Mouse (Mus musculus) right cerebral cortex, postnatal 36 days (tissue): ENCODE results near the gene Cav2.

Source experiments
- DNase-seq, 2 experiments: peaks; one replicate each; pipeline ENCODE4 v3.0.0; 2022; ENCODE audit warnings: low spot score in 2 of 2, mixed read lengths in 1 of 2

The Cav2 gene

DNA sequence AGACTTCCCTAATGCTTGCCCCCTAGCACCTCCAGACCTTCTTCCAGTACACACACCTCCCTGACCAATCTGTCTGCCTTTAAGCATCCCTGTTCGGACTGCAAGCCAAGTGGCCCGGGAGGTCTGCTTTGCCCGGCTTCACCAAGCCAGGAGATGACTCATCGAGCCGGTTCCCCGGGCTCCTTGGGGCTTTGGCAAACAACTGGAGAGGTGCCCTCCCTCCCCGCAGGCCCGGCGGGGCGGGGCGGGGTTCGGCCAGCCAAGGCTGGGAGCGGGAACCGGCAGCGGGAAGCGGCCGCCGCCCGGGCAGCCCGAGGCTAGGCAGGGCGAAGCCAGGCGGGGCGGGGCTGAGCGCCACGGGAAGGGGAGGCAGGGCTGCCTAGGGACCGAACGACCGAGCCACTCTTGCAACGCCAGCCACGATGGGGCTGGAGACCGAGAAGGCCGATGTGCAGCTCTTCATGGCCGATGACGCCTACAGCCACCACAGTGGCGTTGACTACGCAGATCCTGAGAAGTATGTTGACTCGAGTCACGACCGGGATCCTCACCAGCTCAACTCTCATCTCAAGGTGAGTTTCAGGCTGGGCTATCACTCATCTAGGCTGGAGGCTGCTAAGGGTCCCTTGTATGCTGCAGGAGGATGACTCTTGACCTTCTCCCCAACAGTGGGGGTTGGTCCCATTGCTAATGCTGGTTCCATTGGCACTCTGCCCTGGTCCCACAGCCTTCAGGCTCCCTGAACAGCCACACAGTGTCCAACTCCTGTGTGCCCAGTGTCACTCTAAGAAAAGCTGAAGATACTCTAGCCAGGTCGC lies at the start of gene Cav2:
TSS of gene Cav2 (plus strand) at position 247 of the 818 bp plus-strand sequence.
- peak; percentile 31 to 40 for DNase-seq

DNA sequence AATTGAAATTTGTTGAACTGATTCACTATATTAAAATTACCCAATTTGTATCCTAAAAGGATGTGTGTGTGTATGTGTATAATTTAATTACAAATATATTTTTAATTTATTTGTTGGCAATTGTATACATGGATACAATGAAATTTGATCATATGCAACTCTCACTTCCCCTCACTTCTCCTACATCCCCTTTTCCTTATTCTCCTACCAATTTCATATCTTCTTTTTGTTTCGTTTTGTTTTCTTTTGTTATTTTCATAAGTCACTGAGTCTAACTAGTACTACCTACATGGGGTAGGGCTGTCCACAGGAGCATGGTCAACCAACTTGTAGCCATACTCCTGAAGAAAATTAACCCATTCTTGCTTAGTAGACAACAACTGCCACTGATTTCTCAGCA lies 41.3 kb upstream of the Cav2 start:
- no peak for DNase-seq

DNA sequence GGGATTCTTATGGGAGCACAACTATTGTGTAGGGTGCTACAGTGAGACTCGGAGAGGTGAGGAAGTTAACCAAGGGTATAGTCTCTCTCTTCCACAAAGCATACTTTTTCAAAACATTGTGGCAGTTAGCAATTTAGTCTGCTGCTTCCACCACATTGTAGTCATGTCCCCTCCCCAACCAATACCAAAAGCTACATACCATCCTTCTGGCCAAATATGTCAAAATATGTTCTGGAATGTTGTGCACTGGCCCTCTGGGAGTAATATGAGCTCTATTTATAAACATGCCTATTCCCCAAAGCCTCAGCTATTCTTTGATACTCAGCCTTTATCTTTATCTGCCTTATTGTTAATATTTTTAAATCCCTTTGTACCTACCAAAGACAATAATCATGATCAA lies 40.0 kb upstream of the Cav2 start:
- no peak for DNase-seq

DNA sequence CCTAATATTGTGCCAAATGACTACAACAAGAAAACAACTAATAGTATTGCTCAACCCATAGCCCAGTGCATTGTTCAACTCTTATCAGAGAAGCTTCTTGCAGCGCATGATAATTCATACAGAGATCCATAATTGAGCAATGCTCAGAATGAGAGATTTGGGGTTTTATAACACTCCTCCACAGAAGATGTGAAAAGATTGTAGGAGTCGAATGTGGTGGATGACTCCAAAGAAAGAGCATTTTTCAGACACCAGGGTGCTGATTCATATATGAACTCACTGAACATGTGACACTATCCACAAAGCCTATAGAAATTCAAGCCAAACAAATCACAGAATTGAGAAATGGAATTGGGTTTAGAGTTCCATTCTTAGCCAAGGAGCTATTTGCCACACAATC lies 34.0 kb upstream of the Cav2 start:
- no peak for DNase-seq

DNA sequence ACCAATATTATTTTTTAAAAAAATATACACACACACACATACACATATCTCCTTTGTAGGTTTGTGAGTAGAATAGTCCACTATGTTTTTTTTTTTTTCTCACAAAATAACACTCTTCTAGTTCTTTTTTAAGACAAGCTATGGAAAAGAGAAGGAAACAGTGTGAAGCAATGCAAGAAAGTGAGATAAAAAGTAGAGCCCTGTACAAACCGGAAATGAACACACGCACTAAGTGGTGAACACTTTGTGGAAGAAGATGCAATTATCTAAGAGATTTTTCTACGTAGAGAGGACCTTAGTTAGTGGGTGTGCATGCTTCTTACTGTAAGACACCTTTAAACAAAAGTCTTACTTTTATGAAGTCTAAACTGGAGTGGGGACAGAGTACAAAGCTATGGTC lies 33.3 kb upstream of the Cav2 start:
- no peak for DNase-seq

DNA sequence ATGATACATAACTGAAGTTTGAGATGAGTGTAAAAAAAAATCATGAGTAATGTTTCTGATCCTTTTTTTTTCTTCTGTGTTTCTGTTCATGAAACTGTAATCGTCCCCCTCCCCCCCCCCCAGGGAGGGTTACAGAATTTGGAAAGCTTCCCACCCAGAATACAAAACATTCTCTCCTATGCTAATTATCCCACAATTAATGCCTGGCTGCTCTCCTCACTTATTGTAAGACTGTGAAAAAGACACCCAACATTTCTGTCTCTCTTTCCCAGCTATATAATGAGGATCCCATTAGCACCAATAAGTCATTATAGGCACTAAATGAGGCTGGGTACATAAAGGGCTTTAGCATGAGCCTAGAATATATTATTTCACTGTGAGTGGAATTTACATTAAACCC lies 32.7 kb upstream of the Cav2 start:
- no peak for DNase-seq

DNA sequence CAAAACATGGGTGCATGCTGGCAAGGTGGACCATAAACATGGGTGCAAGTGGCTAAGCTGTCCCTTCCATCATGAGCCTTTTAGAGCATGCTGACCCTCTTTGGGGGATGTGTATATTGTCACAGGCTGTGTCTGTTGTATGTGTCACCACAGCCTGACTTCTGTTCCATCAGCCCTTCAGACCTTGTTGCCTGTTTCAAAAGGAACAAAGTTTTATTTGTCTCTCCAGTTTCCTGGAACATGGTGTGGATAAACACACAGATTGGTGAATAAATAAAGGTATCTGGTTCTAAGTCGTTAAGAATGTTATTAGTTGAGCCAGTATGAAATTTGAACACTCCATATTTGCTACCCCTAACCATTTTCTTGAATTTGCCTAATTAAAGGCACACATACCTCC lies 29.0 kb upstream of the Cav2 start:
- no peak for DNase-seq

DNA sequence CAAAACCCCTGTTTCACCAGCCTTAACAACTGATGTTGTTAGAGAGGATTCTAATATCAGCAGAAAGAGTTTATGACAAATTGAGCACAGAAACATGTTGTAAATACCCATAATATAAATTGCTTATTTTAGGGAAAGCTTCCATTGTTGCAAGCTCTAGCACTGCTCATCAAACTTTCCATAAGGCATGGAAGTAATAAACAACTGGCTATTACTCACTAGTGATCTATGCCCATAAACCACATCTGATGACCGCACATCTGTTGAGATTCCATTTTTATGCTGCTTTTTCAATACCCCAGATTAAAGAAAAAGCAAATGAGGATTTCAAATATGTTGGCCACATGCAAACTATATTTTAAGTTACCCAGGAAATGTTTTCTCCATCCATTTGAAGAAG lies 22.8 kb upstream of the Cav2 start:
- DNase-seq = no peak

DNA sequence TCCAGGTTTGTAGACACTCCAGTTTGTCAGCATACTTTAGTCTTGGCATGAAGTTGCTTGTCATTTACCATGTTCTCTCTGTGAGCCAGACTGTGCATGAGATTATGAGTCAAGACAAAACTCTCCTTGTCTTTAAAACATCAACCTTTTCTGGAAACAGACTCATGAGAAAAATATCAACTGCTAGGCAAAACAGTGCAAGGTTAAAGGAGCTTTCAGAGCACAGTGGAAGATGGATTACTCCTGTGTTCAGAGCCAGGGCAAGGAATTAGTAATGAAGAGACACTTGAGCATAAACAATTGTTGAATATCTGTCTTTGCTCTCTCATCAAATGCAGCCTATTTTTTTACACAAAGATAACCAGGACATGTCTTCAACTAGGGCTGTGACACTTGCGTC lies 22.1 kb upstream of the Cav2 start:
- DNase-seq = no peak

DNA sequence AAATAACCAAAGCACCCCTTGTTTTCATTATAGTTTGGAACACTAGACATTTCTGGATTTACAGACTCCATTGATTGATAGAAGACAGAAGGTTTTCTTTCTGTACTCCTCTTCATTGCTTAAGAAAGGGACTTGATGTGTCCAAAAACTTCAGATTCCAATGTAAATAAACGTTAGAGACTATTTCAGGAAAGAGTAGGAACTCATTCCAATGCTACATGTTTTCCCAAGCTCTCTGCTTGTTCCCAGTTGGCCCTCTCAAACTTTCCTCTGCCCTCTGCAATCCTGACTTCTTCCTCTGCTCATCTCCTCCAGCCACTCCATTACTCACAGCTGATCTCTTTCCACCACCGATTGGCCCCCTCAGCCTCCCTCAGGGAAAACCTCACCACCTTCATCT lies 18.2 kb upstream of the Cav2 start:
- DNase-seq = no peak

DNA sequence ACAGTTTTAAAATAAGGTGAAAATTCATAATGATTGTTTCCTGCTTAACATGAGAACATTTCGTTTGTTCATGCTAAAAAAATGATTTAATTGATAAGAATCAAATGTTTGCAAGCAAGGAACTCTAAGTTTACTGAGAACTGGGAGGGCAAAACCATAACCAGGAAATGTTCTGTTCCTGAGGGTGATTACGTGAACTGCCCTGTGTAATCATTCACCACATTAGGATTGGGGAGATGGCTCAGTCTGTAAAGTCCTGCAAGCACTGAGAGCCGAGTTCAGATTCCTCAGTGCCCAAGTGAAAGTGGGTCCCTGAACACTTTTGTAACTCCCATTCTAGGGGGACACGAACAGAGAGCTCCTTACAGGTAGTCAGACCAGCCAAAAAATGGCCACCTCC lies 15.9 kb upstream of the Cav2 start:
- DNase-seq = no peak

DNA sequence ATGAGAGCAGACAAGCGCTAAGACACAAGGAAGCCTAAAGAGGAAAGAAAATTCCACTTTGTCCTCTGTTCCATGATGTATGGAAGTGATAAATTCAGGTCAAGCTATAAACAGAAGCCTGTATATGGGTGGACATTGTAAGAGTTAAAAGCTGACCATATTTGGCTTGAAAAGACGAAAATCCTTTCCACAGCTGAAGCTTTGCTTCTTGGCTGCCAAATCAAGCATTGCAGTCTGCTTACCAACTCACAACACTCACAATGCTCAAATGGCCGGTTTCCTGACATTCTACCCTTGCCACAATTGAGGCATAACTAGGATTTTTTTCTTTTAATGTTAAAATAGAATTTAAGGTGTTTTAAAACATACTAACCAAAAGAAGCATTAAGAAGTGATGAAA lies 14.5 kb upstream of the Cav2 start:
- DNase-seq = no peak

DNA sequence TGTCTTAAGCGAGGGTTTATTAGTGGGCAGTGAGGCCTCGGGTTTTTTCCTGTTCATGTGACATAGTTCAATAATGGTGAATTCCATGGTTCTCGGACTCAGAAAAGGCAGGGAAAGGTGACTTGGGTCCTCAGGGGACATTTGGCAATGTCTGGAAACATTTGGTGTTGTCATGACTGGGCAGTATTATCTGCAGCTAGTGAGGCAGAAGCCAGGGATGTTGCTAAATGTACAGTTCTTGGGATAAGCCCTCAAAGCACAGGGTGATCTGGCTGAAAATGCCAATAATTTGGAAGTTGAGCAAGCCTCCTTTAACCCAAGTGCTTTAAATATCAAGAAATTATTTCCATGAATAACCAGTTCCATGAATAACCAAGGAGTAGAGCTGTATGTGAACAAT lies 2.6 kb upstream of the Cav2 start:
- DNase-seq = no peak

DNA sequence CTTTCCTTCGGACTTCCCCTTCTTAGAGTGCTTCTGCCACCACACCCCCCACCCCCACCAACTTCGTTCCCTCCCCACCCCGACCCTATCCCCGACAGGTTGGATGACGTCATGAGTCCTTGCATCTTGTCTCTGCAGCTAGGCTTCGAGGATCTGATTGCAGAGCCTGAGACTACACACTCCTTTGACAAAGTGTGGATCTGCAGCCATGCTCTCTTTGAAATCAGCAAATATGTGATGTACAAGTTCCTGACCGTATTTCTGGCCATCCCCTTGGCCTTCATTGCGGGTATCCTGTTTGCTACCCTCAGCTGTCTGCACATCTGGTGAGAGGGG lies 740 bp downstream of the Cav2 start:
- no peak for DNase-seq

DNA sequence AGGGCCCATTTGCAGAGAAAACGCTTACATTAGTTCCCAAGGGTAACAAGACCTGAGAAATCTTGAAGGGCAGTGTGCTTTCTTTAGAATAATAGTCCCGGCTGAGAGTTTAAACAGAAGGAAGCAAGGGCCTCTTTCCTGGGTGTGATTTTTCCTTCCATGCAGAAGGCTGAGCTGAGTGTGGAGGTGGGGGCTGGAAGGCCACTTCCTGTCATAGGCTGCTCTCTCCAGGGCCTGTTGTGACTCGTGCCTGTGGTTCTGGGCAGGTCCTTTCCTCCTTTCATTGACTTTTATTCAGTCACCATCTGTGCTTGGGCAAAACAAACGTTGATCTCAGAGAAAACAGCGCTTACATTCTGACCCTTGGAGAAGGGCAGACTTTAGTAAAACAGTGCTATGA lies 1.2 kb downstream of the Cav2 start:
- DNase-seq = no peak

DNA sequence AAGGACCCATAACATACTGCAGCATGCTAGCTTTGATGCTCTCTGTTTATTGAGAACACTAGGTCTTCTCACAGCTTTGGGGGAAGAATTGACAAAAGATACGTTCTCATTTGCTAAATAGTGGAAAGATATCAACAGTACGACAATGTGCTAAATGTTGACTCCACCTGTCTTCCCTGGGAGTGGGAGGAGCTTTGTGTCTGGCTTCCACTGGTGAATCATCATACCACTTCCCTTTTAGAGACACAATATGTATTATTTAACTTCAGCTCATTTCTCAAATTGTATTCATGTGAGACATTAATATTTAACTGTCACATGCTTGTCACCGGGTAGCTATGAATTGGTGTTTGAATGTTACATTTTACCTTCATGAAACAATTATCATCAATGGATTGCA lies 2.8 kb downstream of the Cav2 start:
- DNase-seq = no peak

DNA sequence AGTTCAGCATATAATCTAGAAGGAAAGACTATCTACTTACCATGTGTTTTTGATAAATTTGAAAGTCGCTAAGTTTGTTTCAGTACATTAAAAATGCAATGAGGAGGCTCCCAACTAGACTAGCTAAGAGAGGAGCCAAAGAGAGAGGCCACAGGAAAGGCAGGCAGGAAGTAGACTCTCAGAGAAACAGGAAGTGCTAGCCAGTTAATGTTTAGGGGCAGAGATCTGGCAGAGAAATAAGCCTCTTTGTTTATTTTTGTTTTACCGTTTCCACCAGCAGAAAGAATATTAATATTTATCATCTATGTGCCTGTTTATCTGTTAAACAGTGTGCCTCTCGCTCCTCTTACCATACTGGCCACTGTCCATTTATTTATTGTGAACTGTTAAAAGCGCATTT lies 5.4 kb downstream of the Cav2 start:
- DNase-seq = no peak

DNA sequence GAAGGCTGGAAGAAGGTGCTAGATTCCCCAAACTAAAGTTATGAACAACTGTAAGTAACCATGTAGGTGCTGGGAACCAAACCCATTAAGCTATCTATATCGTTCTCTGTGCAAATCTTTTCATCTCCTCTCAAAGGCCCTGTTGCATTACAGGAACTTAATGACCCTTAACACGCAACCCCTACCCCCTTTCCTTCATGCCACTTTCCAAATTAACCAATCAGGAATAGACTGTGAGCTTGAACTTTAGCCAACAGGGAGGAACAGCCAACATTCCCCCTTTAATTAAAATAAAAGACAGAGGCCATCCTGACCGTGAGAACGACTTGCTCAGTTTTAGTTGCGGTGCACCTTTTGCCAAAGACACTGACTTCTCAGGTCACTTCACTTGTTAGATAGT lies 14.1 kb downstream of the Cav2 start:
- DNase-seq = no peak

DNA sequence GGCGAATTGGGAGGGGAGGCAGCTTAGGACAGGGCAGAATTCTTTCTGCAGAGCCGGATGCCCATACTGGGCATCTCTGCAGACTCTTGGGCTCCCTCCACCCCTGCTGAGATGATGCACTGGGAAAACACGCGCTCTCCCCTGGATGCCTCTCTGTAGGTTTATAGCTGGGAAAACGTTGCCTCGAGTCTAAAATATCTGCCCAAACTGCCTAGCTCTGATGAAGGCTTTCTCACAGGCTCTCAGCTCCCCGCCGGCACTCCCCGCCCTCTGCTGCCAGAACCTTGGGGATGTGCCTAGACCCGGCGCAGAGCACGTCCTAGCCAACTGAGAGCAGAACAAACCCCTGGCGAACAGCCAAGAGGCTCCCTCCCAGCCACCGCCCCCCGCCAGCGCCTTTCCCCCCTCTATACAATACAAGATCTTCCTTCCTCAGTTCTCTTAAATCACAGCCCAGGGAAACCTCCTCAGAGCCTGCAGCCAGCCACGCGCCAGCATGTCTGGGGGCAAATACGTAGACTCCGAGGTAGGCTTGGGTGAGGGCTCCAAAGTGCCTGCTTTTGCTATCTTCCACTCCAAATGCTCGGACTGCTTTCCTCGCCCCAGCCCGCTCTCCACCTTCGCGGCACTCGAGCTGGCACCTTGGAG lies 25.1 kb downstream of the Cav2 start, which contains the start of gene Cav1:
TSS of gene Cav1 (plus strand) at position 382 of the 648 bp plus-strand sequence.
- DNase-seq = peak; percentile 64 to 72

DNA sequence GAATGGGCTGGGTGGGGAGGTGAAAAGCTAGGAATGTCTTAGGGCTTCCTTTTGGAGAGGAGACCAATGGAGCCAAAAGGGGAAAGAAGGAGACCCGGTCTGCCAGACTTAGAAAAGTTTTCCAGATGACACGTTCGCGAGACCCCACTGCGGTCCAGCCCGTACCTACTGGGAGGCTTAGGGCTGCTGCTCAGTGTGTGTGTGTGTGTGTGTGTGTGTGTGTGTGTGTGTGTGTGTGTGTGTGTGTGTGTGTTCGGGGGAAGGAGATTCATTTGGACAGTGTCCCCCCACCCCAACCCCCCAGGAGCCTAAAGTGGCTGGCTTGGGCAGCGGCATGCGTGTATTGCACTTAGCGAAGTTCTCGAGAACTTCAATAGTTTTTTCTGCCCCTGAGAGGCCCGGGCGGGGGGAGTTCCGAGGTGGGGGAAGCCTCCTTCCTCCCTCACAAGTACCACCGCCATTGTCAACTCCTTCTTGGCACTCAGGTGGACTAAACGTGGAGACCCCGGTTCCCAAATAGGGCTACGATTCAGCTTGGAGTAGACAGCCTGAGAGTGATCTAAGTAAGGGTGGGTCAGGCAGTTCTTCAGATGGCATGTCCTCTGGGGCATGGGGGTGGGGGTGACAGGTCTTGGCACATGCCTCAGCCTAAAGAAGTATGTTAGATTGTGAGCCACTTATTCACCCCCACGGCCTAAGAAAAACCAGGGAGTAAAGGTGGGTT lies 25.8 kb downstream of the Cav2 start:
- no peak for DNase-seq

DNA sequence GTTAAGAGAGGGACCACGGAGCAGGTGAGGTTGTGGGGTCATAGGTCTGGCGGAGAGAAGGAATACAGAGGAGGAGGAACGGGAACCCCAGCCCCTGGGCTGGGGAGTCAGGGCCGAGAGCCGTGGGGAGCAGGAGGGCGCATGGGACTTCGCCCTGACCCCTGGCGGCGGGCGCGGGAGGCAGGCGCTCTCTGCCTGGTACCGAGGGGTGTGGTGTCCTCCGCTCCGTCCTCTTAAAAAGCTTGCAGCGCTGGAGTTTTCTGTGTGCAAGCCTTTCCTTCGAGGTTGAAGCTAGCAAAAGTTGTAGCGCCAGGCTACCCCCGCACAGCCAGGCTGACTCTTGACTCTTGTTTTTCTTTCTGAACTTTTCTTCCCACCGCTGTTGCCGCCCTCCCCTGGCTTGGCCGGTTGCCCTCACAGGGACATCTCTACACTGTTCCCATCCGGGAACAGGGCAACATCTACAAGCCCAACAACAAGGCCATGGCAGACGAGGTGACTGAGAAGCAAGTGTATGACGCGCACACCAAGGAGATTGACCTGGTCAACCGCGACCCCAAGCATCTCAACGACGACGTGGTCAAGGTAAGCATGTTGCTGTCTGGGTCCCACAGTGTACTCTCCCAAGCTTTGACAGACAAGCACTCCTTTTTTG lies 26.6 kb downstream of the Cav2 start:
- DNase-seq = no peak

DNA sequence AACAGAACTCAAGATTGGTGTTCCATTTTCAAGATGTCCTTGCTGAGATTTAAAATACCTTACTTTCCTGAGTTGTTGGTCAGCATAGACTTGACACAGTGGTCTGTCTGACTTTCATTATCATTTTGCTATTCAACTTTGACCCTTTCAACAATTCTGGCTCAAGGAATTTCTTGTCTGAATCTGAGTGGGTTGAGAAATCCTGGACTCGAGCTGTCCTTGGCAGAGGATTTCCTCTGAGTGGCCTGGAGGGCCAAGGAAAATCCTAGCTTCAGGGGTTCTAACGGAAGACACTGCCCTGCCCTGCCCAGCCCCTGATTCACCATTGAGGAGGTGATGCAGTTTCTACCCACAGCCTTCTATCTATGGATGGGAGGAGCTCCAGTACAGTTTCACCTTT lies 27.7 kb downstream of the Cav2 start:
- DNase-seq = no peak

DNA sequence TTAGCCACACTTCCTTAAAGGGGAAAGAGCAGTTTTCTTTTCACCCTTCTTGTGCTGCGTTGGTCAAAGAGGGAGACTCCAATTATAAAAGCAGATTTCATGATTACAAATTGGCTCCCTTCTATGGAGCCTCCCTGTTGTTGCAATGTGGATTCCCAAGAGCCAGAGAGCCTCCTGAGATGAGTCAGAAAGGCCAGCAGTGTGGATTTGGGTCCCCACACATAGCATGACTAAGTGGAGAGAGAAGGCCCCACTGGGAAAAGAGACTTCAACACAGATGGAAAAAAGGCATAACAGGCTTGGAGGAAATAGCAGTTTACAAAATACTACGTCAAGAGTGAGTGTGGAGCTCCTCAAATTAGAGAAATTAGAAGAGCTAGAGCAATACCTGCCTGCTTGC lies 28.3 kb downstream of the Cav2 start:
- no peak for DNase-seq
